Mouse (Mus musculus) hindbrain, postnatal 0 days (tissue): Measurements from ENCODE around the gene Agrp. TPM values are rescaled to one million over a fixed set of nuclear protein-coding genes. Genes with fewer than 3 reads are reported as not detected.
A peak's percentile ranks its signal among the peaks of the same experiment; 100 is the strongest.

ENCODE experiments used
- ATAC-seq: fragments of 200-750 bp; cut with Nextera tagmentation; 2 replicates; pipeline ENCODE4 v1.8.0; 2017; ENCODE audit warnings: mild to moderate bottlenecking, moderate TSS enrichment, moderate library complexity
- DNase-seq: peaks from one replicate; pipeline ENCODE4 v3.0.0-alpha.2; 2015; ENCODE audit warnings: low spot score
- H3K27ac ChIP-seq: fragments of 300-500 bp; sonication (generic); 2 replicates; pipeline ENCODE4 v1.5.1; 2014; ENCODE audit warnings: mild to moderate bottlenecking
- H3K27me3 ChIP-seq: fragments of 300-500 bp; sonication (generic); 2 replicates; pipeline ENCODE4 v1.6.1; 2014; ENCODE audit warnings: low read length, mixed read lengths; ENCODE audit not compliant: insufficient read depth
- H3K36me3 ChIP-seq: fragments of 300-500 bp; sonication (generic); 2 replicates; pipeline ENCODE4 v1.6.1; 2014; ENCODE audit warnings: low read length, mixed read lengths; ENCODE audit not compliant: insufficient read depth
- H3K4me1 ChIP-seq: fragments of 300-500 bp; sonication (generic); 2 replicates; pipeline ENCODE4 v1.6.1; 2014; ENCODE audit warnings: antibody characterized with exemption, low read length, mixed read lengths; ENCODE audit not compliant: insufficient read depth
- H3K4me2 ChIP-seq: fragments of 300-500 bp; sonication (generic); 2 replicates; pipeline ENCODE4 v1.6.1; 2014; ENCODE audit warnings: low read depth, mild to moderate bottlenecking, low read length, moderate library complexity, mixed read lengths
- H3K4me3 ChIP-seq: fragments of 300-500 bp; sonication (generic); 2 replicates; pipeline ENCODE4 v1.5.1; 2014; ENCODE audit warnings: low read length
- H3K9ac ChIP-seq: fragments of 300-500 bp; sonication (generic); replicated peaks from 2 replicates; pipeline ENCODE4 v1.6.1; 2014; ENCODE audit warnings: mild to moderate bottlenecking, low read length, moderate library complexity, mixed read lengths
- H3K9me3 ChIP-seq: fragments of 300-500 bp; sonication (generic); 2 replicates; pipeline ENCODE4 v1.6.1; 2016; ENCODE audit warnings: low read length, mixed read lengths
- CTCF ChIP-seq: IDR thresholded peaks from 2 replicates; pipeline ENCODE4 v1.5.1; 2016; ENCODE audit warnings: antibody characterized with exemption, control low read depth, low read depth
- WGBS: fragments of 180-500 bp; shearing (Covaris S2); extraction: QIAGEN DNeasy Blood & Tissue Kit; methylation state at CpG from one replicate; pipeline ENCODE4 v1.1.7; 2014; 5-methylcytosine and 5-hydroxymethylcytosine counted together
- polyA plus RNA-seq: library from polyadenylated mRNA; unstranded; fragments of >200 nt; fragmentation: Nextera tagmentation; extraction: Ambion mirVana; gene quantifications from 2 replicates; pipeline ENCODE4 v1.2.1, GENCODE M21; 2015
- total RNA-seq: library from RNA; depleted of rRNA; stranded (reverse); fragments of >200 nt; gene quantifications from 2 replicates; pipeline ENCODE4 v1.2.3, GENCODE M21; 2014

Gene Agrp
- total and polyA plus RNA-seq, 2 experiments from 2014 or later, result 1.3 to 2.1 TPM

GRCm38 (mm10) chr8:105528206-105528605 lies 109.0 kb downstream of the Agrp start:
- Histone ChIP-seq H3K9me3 (no peaks in the 10 kb centered on the region), H3K4me1 (no peaks in the 10 kb centered on the region), H3K27me3 (no peaks in the 10 kb centered on the region), H3K27ac (no peak overlapping the region), H3K9ac (no peak overlapping the region), H3K4me3 (no peak overlapping the region), H3K36me3 (peaks cover 13% of the 10 kb centered on the region; the same call in 1 of the 2 replicates), H3K4me2 (no peak overlapping the region)
- 95% methylated on average over 1 of the region's 1 CpGs for WGBS
- ATAC-seq, result no peak
- no peak for TF ChIP-seq CTCF
- no peak for DNase-seq

- no peak overlapping the region for H3K4me2 ChIP-seq
- peak; percentile 68 for ATAC-seq
- TF ChIP-seq CTCF, result no peak
- H3K27ac ChIP-seq, result no peak overlapping the region
- H3K36me3 ChIP-seq, result peaks cover 21% of the 10 kb centered on the region; the same call in 1 of the 2 replicates
- 65% methylated on average over 2 of the region's 2 CpGs for WGBS
- H3K9me3 ChIP-seq, result no peaks in the 10 kb centered on the region
- H3K9ac ChIP-seq, result no peak overlapping the region
- no peak overlapping the region for H3K4me3 ChIP-seq
- H3K4me1 ChIP-seq, result no peaks in the 10 kb centered on the region
- H3K27me3 ChIP-seq, result no peaks in the 10 kb centered on the region
- peak; percentile 72 for DNase-seq
Observed at GRCm38 (mm10) chr8:105527110-105527509, 110.1 kb downstream of the Agrp start.

DNA sequence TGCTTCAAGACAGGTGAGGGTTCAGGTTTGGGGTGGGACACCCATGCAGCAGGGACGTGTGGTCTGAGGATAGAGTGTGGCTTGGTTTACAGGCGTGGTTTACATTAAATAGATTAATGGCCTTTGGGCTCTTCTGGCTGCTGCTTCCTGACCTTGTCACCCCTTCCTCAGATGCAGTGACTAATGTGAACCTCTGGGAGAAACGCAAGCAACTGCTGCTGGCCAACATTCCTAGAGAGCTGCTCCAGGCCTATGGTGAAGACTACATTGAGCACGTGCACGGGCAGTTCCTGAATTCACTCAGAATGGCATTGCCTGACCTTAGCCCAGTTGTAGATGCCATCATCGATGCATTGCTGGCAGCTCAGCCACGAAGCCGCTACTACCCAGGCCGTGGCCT lies 114.3 kb downstream of the Agrp start:
- H3K9ac ChIP-seq, result no peak overlapping the region
- peaks cover 9% of the 10 kb centered on the region; the same call in 1 of the 2 replicates for H3K36me3 ChIP-seq
- no peak overlapping the region for H3K4me2 ChIP-seq
- no peaks in the 10 kb centered on the region for H3K27me3 ChIP-seq
- no peak for TF ChIP-seq CTCF
- H3K4me3 ChIP-seq, result no peak overlapping the region
- 81% methylated on average over 9 of the region's 9 CpGs for WGBS
- no peaks in the 10 kb centered on the region; the same call in 1 of the 2 replicates for H3K4me1 ChIP-seq
- no peak overlapping the region for H3K27ac ChIP-seq
- DNase-seq (no peak), ATAC-seq (no peak)
- H3K9me3 ChIP-seq, result no peaks in the 10 kb centered on the region

GRCm38 (mm10) chr8:105521995-105522769 lies 115.0 kb downstream of the Agrp start:
- 81% methylated on average over 21 of the region's 21 CpGs for WGBS

DNA sequence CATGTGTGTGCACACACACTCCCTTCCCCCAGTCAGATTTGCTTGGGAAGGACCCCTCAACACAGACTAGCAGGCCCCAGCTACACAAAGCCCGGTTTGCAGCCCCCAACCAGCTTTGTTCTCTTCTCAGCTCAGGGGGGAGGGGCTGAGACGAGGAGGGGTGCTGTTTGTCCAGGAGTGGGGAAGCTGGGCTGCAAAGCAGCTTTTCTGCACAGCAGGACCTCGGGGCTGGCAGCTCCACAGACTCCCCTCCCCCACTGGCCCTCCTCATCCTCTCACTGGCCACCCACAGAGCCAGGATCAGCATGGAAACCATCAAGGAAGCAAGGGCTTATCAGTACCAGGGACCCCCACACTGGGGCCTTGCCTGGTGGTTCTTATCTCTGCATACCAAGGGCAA lies 116.1 kb downstream of the Agrp start:
- Histone ChIP-seq H3K4me1 (no peaks in the 10 kb centered on the region; the same call in 1 of the 2 replicates), H3K9ac (no peak overlapping the region), H3K36me3 (peaks cover 9% of the 10 kb centered on the region; the same call in 1 of the 2 replicates), H3K4me3 (no peak overlapping the region), H3K27ac (no peak overlapping the region), H3K27me3 (no peaks in the 10 kb centered on the region), H3K4me2 (0 out of 2 replicates have a peak overlapping the region, but pooled peaks have one; percentile 91), H3K9me3 (no peaks in the 10 kb centered on the region)
- DNase-seq, result no peak
- WGBS, result 0% methylated on average over 3 of the region's 3 CpGs
- no peak for ATAC-seq
- TF ChIP-seq CTCF, result no peak

More at GRCm38 (mm10) chr8:105521995-105522769, 115.0 kb downstream of the Agrp start:
- Histone ChIP-seq H3K36me3 (peaks cover 9% of the 10 kb centered on the region; the same call in 1 of the 2 replicates), H3K4me3 (no peak overlapping the region), H3K9ac (no peak overlapping the region), H3K4me2 (no peak overlapping the region), H3K9me3 (no peaks in the 10 kb centered on the region), H3K27ac (no peak overlapping the region), H3K27me3 (no peaks in the 10 kb centered on the region), H3K4me1 (no peaks in the 10 kb centered on the region; the same call in 1 of the 2 replicates)
- DNase-seq (no peak), ATAC-seq (no peak)
- TF ChIP-seq CTCF, result peak; percentile 47

DNA sequence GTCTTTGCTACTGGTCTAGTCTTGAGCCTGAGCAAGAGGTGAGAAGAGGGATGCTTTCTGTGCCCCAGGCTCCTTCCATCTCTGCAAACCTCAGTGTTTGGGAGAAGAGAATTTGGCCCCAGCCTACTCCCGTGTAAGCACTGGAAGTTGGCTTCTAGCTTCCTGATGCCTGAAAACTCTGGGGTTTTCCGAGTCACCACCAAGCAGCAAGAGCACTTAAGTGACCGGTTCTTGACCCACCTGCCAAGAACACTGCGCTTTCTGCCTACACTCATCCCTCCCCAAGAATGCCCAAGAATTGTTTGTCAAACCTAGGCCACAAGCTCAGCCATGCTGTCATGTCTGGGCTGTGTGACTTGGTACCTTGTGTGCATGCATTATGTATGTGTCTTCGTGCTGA lies 116.7 kb downstream of the Agrp start:
- WGBS, result 38% methylated on average over 5 of the region's 5 CpGs
- no peak for DNase-seq
- TF ChIP-seq CTCF, result no peak

DNA sequence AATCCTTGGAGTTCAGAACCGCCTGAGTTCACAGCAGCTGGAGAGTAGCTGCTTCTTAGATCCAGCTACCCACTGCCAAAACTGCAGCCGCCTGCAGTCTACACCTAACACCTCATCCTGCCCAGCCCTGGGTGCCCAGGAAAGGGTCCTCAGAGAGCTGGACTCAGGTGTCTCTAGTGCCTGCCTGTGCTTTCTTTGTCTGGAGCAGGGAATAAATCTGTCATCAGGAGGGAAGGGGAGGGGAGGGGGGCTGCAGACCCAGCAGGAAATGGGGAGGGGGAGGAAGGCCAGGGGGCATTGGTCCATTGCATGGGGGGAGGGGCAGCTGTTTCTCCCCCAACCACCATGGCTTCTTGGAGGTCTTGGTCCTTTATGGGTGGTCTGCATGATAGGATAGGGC lies 117.6 kb downstream of the Agrp start:
- ATAC-seq (no peak), DNase-seq (no peak)
- Histone ChIP-seq H3K9ac (no peak overlapping the region), H3K36me3 (peaks cover 9% of the 10 kb centered on the region; the same call in 1 of the 2 replicates), H3K27me3 (no peaks in the 10 kb centered on the region), H3K27ac (no peak overlapping the region), H3K4me2 (peak overlapping the region; percentile 91), H3K4me1 (no peaks in the 10 kb centered on the region; the same call in 1 of the 2 replicates), H3K9me3 (no peaks in the 10 kb centered on the region), H3K4me3 (peak overlapping the region; percentile 49; the same call in 1 of the 2 replicates)
- WGBS, result 12% methylated on average over 2 of the region's 2 CpGs
- no peak for TF ChIP-seq CTCF

More for the DNA sequence above, 116.7 kb downstream of the Agrp start:
- ATAC-seq, result no peak
- H3K9ac ChIP-seq, result no peak overlapping the region
- H3K9me3 ChIP-seq, result no peaks in the 10 kb centered on the region
- H3K4me1 ChIP-seq, result no peaks in the 10 kb centered on the region; the same call in 1 of the 2 replicates
- no peak overlapping the region for H3K27ac ChIP-seq
- no peaks in the 10 kb centered on the region for H3K27me3 ChIP-seq
- H3K4me2 ChIP-seq, result peak overlapping the region; percentile 91; the same call in 1 of the 2 replicates
- no peak overlapping the region for H3K4me3 ChIP-seq
- peaks cover 9% of the 10 kb centered on the region; the same call in 1 of the 2 replicates for H3K36me3 ChIP-seq
